Mouse (Mus musculus) lung, postnatal 0 days (tissue): ENCODE results near the gene Glmp. TPM values are rescaled to one million over a fixed set of nuclear protein-coding genes. Genes with fewer than 3 reads are reported as not detected.

Experiments used
- ATAC-seq: fragments of 200-750 bp; cut with Nextera tagmentation; 2 replicates; pipeline ENCODE4 v1.8.0; 2017; ENCODE audit warnings: moderate library complexity
- DNase-seq: peaks from one replicate; pipeline ENCODE4 v3.0.0-alpha.2; 2016; ENCODE audit warnings: low spot score
- H3K27ac ChIP-seq: fragments of 300-500 bp; sonication (generic); 2 replicates; pipeline ENCODE4 v1.5.1; 2014; ENCODE audit warnings: antibody characterized with exemption, mild to moderate bottlenecking, low read length, mixed read lengths
- H3K27me3 ChIP-seq: fragments of 300-500 bp; sonication (generic); replicated peaks from 2 replicates; pipeline ENCODE4 v1.6.1; 2014; ENCODE audit warnings: low read length, mixed read lengths; ENCODE audit not compliant: insufficient read depth
- H3K36me3 ChIP-seq: fragments of 300-500 bp; sonication (generic); 2 replicates; pipeline ENCODE4 v1.6.1; 2014; ENCODE audit warnings: low read length, mixed read lengths; ENCODE audit not compliant: insufficient read depth
- H3K4me1 ChIP-seq: fragments of 300-500 bp; sonication (generic); 2 replicates; pipeline ENCODE4 v1.6.1; 2014; ENCODE audit warnings: antibody characterized with exemption, low read depth, low read length, mixed read lengths; ENCODE audit not compliant: insufficient read depth
- H3K4me2 ChIP-seq: fragments of 300-500 bp; sonication (generic); replicated peaks from 2 replicates; pipeline ENCODE4 v1.6.1; 2014; ENCODE audit warnings: low read depth, mild to moderate bottlenecking, low read length, moderate library complexity, mixed read lengths
- H3K4me3 ChIP-seq: fragments of 300-500 bp; sonication (generic); 2 replicates; pipeline ENCODE4 v1.5.1; 2014; ENCODE audit warnings: low read depth, low read length
- H3K9ac ChIP-seq: fragments of 300-500 bp; sonication (generic); replicated peaks from 2 replicates; pipeline ENCODE4 v1.6.1; 2014; ENCODE audit warnings: low read depth, mild to moderate bottlenecking
- H3K9me3 ChIP-seq: fragments of 300-500 bp; sonication (generic); 2 replicates; pipeline ENCODE4 v1.6.1; 2016; ENCODE audit warnings: low read length, mixed read lengths
- CTCF ChIP-seq: IDR thresholded peaks from 2 replicates; pipeline ENCODE4 v1.5.1; 2016; ENCODE audit warnings: antibody characterized with exemption, mild to moderate bottlenecking
- EP300 ChIP-seq: IDR thresholded peaks from 2 replicates; pipeline ENCODE4 v1.6.1; 2016; ENCODE audit warnings: antibody characterized with exemption, mild to moderate bottlenecking, control low read depth
- WGBS: fragments of 180-500 bp; shearing (Covaris S2); extraction: QIAGEN DNeasy Blood & Tissue Kit; methylation state at CpG from one replicate; pipeline ENCODE4 v1.1.7; 2014; 5-methylcytosine and 5-hydroxymethylcytosine counted together
- polyA plus RNA-seq: library from polyadenylated mRNA; unstranded; fragments of >200 nt; fragmentation: Nextera tagmentation; extraction: Ambion mirVana; gene quantifications from 2 replicates; pipeline ENCODE4 v1.2.1, GENCODE M21; 2015

Glmp gene
- polyA plus RNA-seq, 1 experiment from 2014 or later = 273 TPM

GRCm38 (mm10) chr3:88335436-88336053, 10.7 kb downstream of the Glmp start:
- peak overlapping the region; percentile 94 for H3K27ac ChIP-seq
- ATAC-seq (peak; percentile 24), DNase-seq (peak; percentile 19)
- peak overlapping the region; percentile 75 for H3K4me2 ChIP-seq
- WGBS = under 1% methylated on average over 27 of the region's 27 CpGs
- no peaks in the 10 kb centered on the region for H3K27me3 ChIP-seq
- H3K4me1 ChIP-seq = peaks cover 4% of the 10 kb centered on the region; the same call in 1 of the 2 replicates
- H3K9ac ChIP-seq = peak overlapping the region; percentile 78
- H3K9me3 ChIP-seq = no peaks in the 10 kb centered on the region
- peak overlapping the region; percentile 91 for H3K4me3 ChIP-seq
- TF ChIP-seq CTCF (no peak), EP300 (no peak)
- H3K36me3 ChIP-seq = no peaks in the 10 kb centered on the region

- peak within 1 kb of the TSS; percentile 91 for H3K4me3 ChIP-seq
Observed at GRCm38 (mm10) chr3:88336058-88337013, 11.5 kb downstream of the Glmp start, which contains the start of the genes Tmem79 and Smg5. Gene Tmem79, minus strand, starts transcription at chr3:88336148. Gene Smg5, plus strand, starts transcription at chr3:88336260.

GRCm38 (mm10) chr3:88337367-88338020, 12.7 kb downstream of the Glmp start:
- TF ChIP-seq CTCF (no peak), EP300 (no peak)
- no peaks in the 10 kb centered on the region for H3K27me3 ChIP-seq
- ATAC-seq (no peak), DNase-seq (peak; percentile 33)
- peaks cover 10% of the 10 kb centered on the region; the same call in 1 of the 2 replicates for H3K36me3 ChIP-seq
- H3K9ac ChIP-seq = peak overlapping the region; percentile 16; the same call in 1 of the 2 replicates
- H3K4me1 ChIP-seq = peaks cover 4% of the 10 kb centered on the region; the same call in 1 of the 2 replicates
- H3K4me3 ChIP-seq = no peak overlapping the region
- 0 out of 2 replicates have a peak overlapping the region, but pooled peaks have one; percentile 28 for H3K27ac ChIP-seq
- 65% methylated on average over 11 of the region's 11 CpGs for WGBS
- peak overlapping the region; percentile 75 for H3K4me2 ChIP-seq
- no peaks in the 10 kb centered on the region for H3K9me3 ChIP-seq

More at GRCm38 (mm10) chr3:88336058-88337013, 11.5 kb downstream of the Glmp start, which contains the start of the genes Tmem79 and Smg5:
- Histone ChIP-seq H3K27ac (peak within 1 kb of the TSS; percentile 94), H3K9ac (peak within 1 kb of the TSS; percentile 78), H3K4me2 (peak within 1 kb of the TSS; percentile 75), H3K9me3 (no peaks in the 10 kb centered on the region), H3K36me3 (no peaks in the 10 kb centered on the region), H3K4me1 (peaks cover 4% of the 10 kb centered on the region; the same call in 1 of the 2 replicates), H3K27me3 (no peaks in the 10 kb centered on the region)
- ATAC-seq (peak; percentile 94), DNase-seq (peak; percentile 98)
- 4% methylated on average over 49 of the region's 66 CpGs for WGBS
- TF ChIP-seq EP300 (peak; percentile 62; the same call in 1 of the 2 replicates), CTCF (no peak)

- no peaks in the 10 kb centered on the region for H3K27me3 ChIP-seq
- H3K9ac ChIP-seq = no peak overlapping the region
- no peak overlapping the region for H3K4me2 ChIP-seq
- peaks cover 18% of the 10 kb centered on the region for H3K36me3 ChIP-seq
- 86% methylated on average over 7 of the region's 7 CpGs for WGBS
- ATAC-seq = no peak
- TF ChIP-seq CTCF = no peak
- TF ChIP-seq EP300 = no peak
- H3K9me3 ChIP-seq = no peaks in the 10 kb centered on the region
- peaks cover 4% of the 10 kb centered on the region; the same call in 1 of the 2 replicates for H3K4me1 ChIP-seq
- H3K4me3 ChIP-seq = no peak overlapping the region
- no peak for DNase-seq
- H3K27ac ChIP-seq = no peak overlapping the region
Observed at GRCm38 (mm10) chr3:88338316-88338715, 13.5 kb downstream of the Glmp start.

- TF ChIP-seq EP300 (no peak), CTCF (no peak)
- Histone ChIP-seq H3K9me3 (no peaks in the 10 kb centered on the region), H3K4me2 (no peak overlapping the region), H3K4me1 (peaks cover 4% of the 10 kb centered on the region; the same call in 1 of the 2 replicates), H3K27ac (no peak overlapping the region), H3K27me3 (no peaks in the 10 kb centered on the region), H3K4me3 (no peak overlapping the region), H3K9ac (peak overlapping the region; percentile 4; the same call in 1 of the 2 replicates), H3K36me3 (peaks cover 23% of the 10 kb centered on the region)
- no peak for DNase-seq
- 55% methylated on average over 3 of the region's 3 CpGs for WGBS
- no peak for ATAC-seq
Observed at GRCm38 (mm10) chr3:88339006-88339405, 14.2 kb downstream of the Glmp start.
